20 mouse cellular contexts compared by ENCODE assay signal in genomic region chr11:78502909-78503650, GRCm38 (mm10). TPM values are rescaled to one million over a fixed set of nuclear protein-coding genes. Genes with fewer than 3 reads are reported as not detected.
DNase-seq lines count a peak whose midpoint lies in the region; ATAC-seq lines count a peak whose summit lies in the region.
"Had no signal": no experiment of that assay in that cellular context is flagged by ENCODE, and none has a peak within 500 bp of the region (broad histone marks: within the 10 kb centered on the region; RNA-seq: fewer than 3 reads in every experiment).

Gene Sebox (plus strand): TSS chr11:78503447.

- H3K27ac ChIP-seq in forebrain, embryonic 16.5 days (ENCODE audit: low read length): no peak within 1 kb of the TSS; the same call in 1 of the 2 replicates
- no peak within 1 kb of the TSS for H3K27ac ChIP-seq in forebrain, embryonic 10.5 days
- H3K27ac ChIP-seq: embryonic facial prominence, embryonic 13.5 days; heart, embryonic 15.5 days; hindbrain, embryonic 12.5 days; intestine, embryonic 15.5 days; liver, embryonic 14.5 days; midbrain, embryonic 12.5 days; stomach, postnatal 0 days had no signal

- H3K4me2 ChIP-seq in forebrain, embryonic 16.5 days (ENCODE audit: low read length): no peak within 1 kb of the TSS
- H3K4me2 ChIP-seq: embryonic facial prominence, embryonic 13.5 days; heart, embryonic 15.5 days; hindbrain, embryonic 12.5 days; intestine, embryonic 15.5 days; midbrain, embryonic 12.5 days had no signal

- H3K9ac ChIP-seq in forebrain, embryonic 16.5 days (replicated peaks; ENCODE audit: low read depth, low read length): no peak within 1 kb of the TSS
- H3K9ac ChIP-seq: embryonic facial prominence, embryonic 13.5 days; heart, embryonic 15.5 days; hindbrain, embryonic 12.5 days; intestine, embryonic 15.5 days; liver, embryonic 14.5 days; midbrain, embryonic 12.5 days had no signal

- H3K4me3 ChIP-seq in forebrain, embryonic 16.5 days (replicated peaks; ENCODE audit: low read length): no peak within 1 kb of the TSS
- no peak within 1 kb of the TSS for H3K4me3 ChIP-seq in forebrain, embryonic 10.5 days
- H3K4me3 ChIP-seq: embryonic facial prominence, embryonic 13.5 days; heart, embryonic 15.5 days; hindbrain, embryonic 12.5 days; intestine, embryonic 15.5 days; midbrain, embryonic 12.5 days had no signal

- H3K36me3 ChIP-seq in forebrain, embryonic 16.5 days (ENCODE audit: control insufficient read depth, insufficient read depth): peaks cover 9% of the 10 kb centered on the region
- peaks cover 32% of the 10 kb centered on the region for H3K36me3 ChIP-seq in forebrain, embryonic 10.5 days (replicated peaks)

- no peaks in the 10 kb centered on the region for H3K9me3 ChIP-seq in forebrain, embryonic 16.5 days (ENCODE audit: control insufficient read depth, low read length)
- no peaks in the 10 kb centered on the region for H3K9me3 ChIP-seq in forebrain, embryonic 10.5 days
- H3K9me3 ChIP-seq: embryonic facial prominence, embryonic 13.5 days; heart, embryonic 15.5 days; hindbrain, embryonic 12.5 days; intestine, embryonic 15.5 days; midbrain, embryonic 12.5 days had no signal

- peaks cover 7% of the 10 kb centered on the region for H3K4me1 ChIP-seq in forebrain, embryonic 16.5 days (replicated peaks; ENCODE audit: control insufficient read depth, insufficient read depth, low read length)
- peaks cover 23% of the 10 kb centered on the region for H3K4me1 ChIP-seq in forebrain, embryonic 10.5 days
- H3K4me1 ChIP-seq: heart, embryonic 15.5 days had no signal

- 48% methylated on average over 7 of the region's 7 CpGs for WGBS in forebrain, embryonic 16.5 days
- 69% methylated on average over 7 of the region's 7 CpGs for WGBS in forebrain, embryonic 10.5 days

- DNase-seq in forebrain, embryonic 10.5 days (ENCODE audit: extremely low spot score, low spot score): no peak
- peak; percentile 18 for DNase-seq in retina, postnatal 1 day
- no peak for DNase-seq in retina, embryonic 14.5 days (ENCODE audit: low spot score)
- DNase-seq in cerebellum, postnatal 14 days: peak; percentile 90 to 93
- no peak for DNase-seq in lung, postnatal 36 days
- no peak for DNase-seq in adrenal gland, postnatal 36 days
- no peak for DNase-seq in embryo, embryonic 9.5 days (ENCODE audit: extremely low spot score)
- DNase-seq: adrenal gland, postnatal 14 days; gastrocnemius, postnatal 25 days; kidney, postnatal 10 days; thymus, postnatal 36 days had no signal

- 0 out of 2 replicates have a peak, but pooled peaks cover 2% of the 10 kb centered on the region for H3K27me3 ChIP-seq in forebrain, embryonic 16.5 days (replicated peaks; ENCODE audit: control insufficient read depth, insufficient read depth, low read length)
- peaks cover 36% of the 10 kb centered on the region for H3K27me3 ChIP-seq in forebrain, embryonic 10.5 days (ENCODE audit: poor library complexity, severe bottlenecking)

- 0 out of 2 replicates have a peak, but pooled peaks have one; percentile 24 for ATAC-seq in forebrain, embryonic 16.5 days
- ATAC-seq: intestine, embryonic 15.5 days had no signal

RNA-seq across cellular contexts. Expression of gene Sebox, which starts in this region (rescaled TPM):
- polyA plus RNA-seq in forebrain, embryonic 16.5 days (2015; fragmentation: Nextera tagmentation; extraction: Ambion mirVana): 0.16 and 0.19 TPM in 2 replicates
- not detected in 2 replicates for polyA plus RNA-seq in forebrain, embryonic 10.5 days (2016; fragmentation: Nextera tagmentation; extraction: Ambion mirVana)
- total RNA-seq in adrenal gland, postnatal 36 days (2021): not detected
- total RNA-seq: adrenal gland, postnatal 14 days; gastrocnemius, postnatal 25 days had no signal
- polyA plus RNA-seq: embryonic facial prominence, embryonic 13.5 days; heart, embryonic 15.5 days; hindbrain, embryonic 12.5 days; intestine, embryonic 15.5 days; midbrain, embryonic 12.5 days; spleen, adult 2 months had no signal

Comparison
In these comparisons a context has a peak if more than half of its experiments do, and no peak if none do; other contexts are left out.
1. DNase-seq: peak in retina, postnatal 1 day (single experiment) and cerebellum, postnatal 14 days (2 of 2); none in forebrain, embryonic 10.5 days (single experiment), retina, embryonic 14.5 days (single experiment), lung, postnatal 36 days (single experiment), adrenal gland, postnatal 36 days (0 of 2) and embryo, embryonic 9.5 days (single experiment).
2. Peak in ATAC-seq in forebrain, embryonic 16.5 days; RNA of the gene not detected or under 1 TPM.